Mouse (Mus musculus) heart, adult 2 months (tissue): ENCODE measurements around the gene Suclg1.

Source experiments
- CTCF ChIP-seq: fragments of 200-600 bp; IDR thresholded peaks from 2 replicates; pipeline ENCODE4 v1.8.1; 2022; ENCODE audit warnings: antibody characterized with exemption, mild to moderate bottlenecking, moderate library complexity
- EP300 ChIP-seq: fragments of 200-500 bp; IDR thresholded peaks from 2 replicates; pipeline ENCODE4 v1.6.1; 2011; ENCODE audit warnings: low read depth, low read length, control low read depth; ENCODE audit not compliant: insufficient read depth
- POLR2A ChIP-seq: fragments of 200-500 bp; IDR thresholded peaks from 2 replicates; pipeline ENCODE4 v1.6.1; 2011; ENCODE audit warnings: mild to moderate bottlenecking, low read depth, low read length, control low read depth; ENCODE audit not compliant: insufficient read depth

DNA sequence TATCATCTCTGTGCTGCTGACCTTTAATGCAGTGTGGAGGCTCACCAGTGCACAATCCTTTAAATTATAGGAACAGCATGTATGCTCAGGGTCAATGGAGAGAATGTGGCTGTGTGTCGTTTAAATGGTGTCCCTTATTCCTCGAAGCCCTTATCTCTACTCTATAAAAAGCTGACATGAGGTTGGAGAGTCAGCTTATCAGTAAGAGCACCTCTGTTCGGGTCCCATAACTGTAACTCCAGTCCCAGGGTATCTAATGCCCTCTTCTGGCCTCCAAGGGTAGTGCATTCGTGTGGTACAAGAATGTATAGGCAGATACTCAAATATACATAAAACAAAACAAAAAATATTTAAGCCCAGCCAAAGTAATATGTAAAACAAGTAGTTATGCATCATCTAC lies 43.2 kb upstream of the Suclg1 start:
- TF ChIP-seq CTCF (peak; percentile 55), POLR2A (no peak), EP300 (no peak)
